Mouse (Mus musculus) gastrocnemius, postnatal 10 days (tissue): ENCODE data around the gene Lilra5. TPM values are rescaled to one million over a fixed set of nuclear protein-coding genes. Genes with fewer than 3 reads are reported as not detected.
"Not testable (repeated sequence)": the region's sequence is repeated elsewhere in the genome, so short reads cannot be mapped to it uniquely, and the experiment has no call there.

Experiments used
- DNase-seq: peaks from one replicate; pipeline ENCODE4 v3.0.0; 2021; ENCODE audit warnings: mixed read lengths
- long read RNA-seq, 2 experiments: library from polyadenylated mRNA; stranded (forward); transcript quantifications; one replicate each; pipeline ENCODE4 v2.0.0; 2021
- total RNA-seq, 2 experiments: library from RNA; stranded (reverse); gene quantifications; 2 replicates each; pipeline ENCODE4 v1.2.3; 2021

Gene Lilra5
- total RNA-seq, result not detected
- long read RNA-seq, experiment 1, result 0 reads
- long read RNA-seq, experiment 2, result 0 reads

DNA sequence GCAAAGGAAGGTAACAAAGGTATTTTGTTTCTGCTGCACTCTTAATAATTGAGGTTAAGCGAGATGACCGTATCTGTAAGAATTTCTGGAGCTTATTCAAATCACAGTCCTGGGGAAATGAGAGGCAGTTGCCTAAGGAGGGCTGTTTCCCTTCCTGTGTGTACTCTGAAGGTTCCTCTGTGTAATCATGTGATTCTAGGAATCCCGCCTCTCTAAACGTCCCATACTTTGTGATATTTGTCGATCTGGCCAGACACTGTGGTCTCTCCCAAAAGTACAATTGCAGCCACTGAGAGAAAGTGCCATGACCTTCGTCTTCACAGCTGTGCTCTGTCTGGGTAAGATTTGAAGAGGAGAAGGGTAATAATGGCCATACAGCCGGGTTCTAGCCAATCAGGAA is at the start of gene Lilra5:
Lilra5 (plus strand) TSS at position 301 of the 400 bp plus-strand sequence.
- no peak for DNase-seq

DNA sequence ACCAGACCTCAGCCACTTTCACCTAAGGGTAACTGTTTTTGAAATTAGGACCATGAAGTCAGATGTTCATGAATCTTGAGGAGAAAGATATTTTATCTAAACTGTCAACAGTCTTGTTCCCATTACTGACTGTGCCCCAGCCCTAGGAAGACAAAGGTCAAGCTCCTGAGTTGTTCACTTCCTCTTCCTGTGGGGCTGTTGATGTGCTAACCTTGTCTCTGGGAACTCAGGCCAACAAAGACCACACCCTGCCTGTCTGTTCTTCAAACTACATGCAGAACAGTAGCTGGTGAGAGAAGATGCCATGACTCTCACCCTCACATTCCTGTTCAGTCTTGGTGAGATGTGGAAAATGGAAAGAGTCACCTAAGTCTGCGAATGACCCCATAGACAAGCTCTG is 30.4 kb upstream of the Lilra5 start:
- no peak for DNase-seq

- DNase-seq, result no peak
These were observed 28.9 kb upstream of the Lilra5 start for GRCm38 (mm10) chr7:4208626-4209025.

GRCm38 (mm10) chr7:4213436-4213835 is 24.1 kb upstream of the Lilra5 start:
- not testable (repeated sequence) for DNase-seq

- no peak for DNase-seq
These were observed 22.2 kb upstream of the Lilra5 start for GRCm38 (mm10) chr7:4215396-4215795.

DNA sequence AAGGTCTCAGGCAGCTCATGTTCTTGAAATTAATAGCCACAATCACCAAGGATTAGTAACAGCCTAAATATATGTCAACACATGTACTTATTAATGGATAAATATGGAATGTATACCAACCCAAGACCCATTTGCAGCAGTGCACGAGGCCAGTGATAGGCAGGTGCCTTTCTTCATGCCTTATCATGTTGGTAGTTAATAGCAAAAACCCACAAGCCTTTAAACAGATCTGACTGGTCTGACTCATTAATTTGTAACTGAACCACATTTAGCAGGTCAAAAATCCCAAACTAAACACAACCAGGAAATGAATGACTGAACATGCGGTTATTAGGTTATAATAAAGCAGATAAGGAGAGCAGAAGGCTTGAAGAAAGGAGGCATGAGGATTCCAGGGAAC is 21.7 kb upstream of the Lilra5 start:
- no peak for DNase-seq

DNA sequence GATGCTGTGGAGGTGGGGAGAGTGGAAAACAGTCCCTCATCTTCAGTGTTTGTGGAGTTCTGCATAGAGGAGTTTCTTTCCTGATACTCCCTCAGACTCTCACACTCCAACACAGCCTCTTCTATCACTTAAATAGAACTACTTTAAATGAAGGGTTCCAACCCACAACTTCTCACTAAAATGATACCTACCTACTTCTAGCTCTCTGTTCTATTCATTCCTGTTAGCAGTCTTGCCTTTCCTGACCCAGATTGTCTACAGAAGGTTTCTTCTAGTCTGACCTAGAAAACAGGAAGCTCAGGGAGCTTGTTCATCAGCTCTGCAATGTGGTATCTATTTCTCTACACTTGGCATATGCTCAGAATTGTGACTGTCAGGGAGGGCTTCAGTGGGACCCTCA is 2.0 kb upstream of the Lilra5 start:
- DNase-seq, result no peak

DNA sequence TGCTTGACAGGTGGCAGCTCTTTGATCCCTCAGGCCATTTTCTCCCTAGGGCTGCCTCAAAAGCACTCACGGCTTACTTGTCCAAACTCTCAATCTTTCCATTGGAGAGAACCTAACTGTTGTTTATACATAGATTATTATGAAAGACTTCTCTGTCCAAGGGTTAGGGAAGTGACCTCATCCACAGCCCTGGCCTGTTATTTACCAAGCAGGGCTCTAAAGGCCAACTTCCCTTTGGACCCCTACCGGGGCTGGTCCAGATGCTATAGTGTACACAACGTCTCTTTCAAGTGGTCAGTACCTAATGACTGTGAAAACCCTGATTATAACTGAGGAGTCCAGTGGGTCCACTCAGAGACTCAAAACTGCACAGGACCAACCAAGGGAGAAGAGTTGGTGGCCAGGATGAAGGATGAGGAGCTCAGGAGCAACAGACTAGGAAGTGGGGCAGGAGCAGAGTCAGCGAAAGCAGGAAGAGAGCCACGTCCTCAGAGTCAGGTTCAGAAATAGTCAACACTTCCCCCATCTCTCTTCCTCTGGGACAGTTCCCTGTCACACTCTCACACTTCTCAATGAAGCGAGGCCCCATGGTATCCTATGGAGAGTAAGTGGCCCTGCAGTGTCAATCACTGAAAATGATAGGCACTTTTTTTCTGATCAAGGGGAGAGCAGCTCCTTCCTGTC is 1.6 kb downstream of the Lilra5 start:
- no peak for DNase-seq

DNA sequence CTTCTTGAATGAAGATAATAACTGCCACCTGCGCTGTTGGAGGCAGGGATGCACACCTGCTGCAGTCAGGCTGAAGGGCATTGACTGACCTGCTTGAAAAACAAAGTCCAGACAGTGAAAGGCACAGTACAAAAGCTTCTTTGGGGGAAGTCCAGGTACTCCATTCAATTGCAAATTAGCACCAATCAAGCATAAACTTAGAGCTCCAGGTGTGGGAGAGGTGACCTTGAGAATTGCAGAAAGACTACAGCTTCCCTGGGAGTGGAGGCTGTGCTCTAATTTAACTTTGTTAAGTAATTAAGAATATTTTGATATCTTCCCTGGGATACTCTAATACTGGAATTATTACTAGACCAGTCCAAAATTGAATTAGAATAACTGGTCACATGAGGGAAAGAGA is 13.7 kb downstream of the Lilra5 start:
- DNase-seq, result not testable (repeated sequence)

- DNase-seq, result not testable (repeated sequence)
These were observed 18.5 kb downstream of the Lilra5 start for GRCm38 (mm10) chr7:4256060-4256459.

- DNase-seq, result not testable (repeated sequence)
These were observed 23.0 kb downstream of the Lilra5 start for GRCm38 (mm10) chr7:4260521-4260920.

- not testable (repeated sequence) for DNase-seq
These were observed 34.6 kb downstream of the Lilra5 start for GRCm38 (mm10) chr7:4272106-4272505.

GRCm38 (mm10) chr7:4273874-4274273 is 36.3 kb downstream of the Lilra5 start:
- DNase-seq, result not testable (repeated sequence)

GRCm38 (mm10) chr7:4275500-4275899 is 37.9 kb downstream of the Lilra5 start:
- DNase-seq, result not testable (repeated sequence)

GRCm38 (mm10) chr7:4292638-4293037 is 55.1 kb downstream of the Lilra5 start:
- no peak for DNase-seq

Other genes with a start within 250 kb of the Lilra5 start
- gene Lair1, start 174.6 kb upstream of the Lilra5 start, total RNA-seq, result under 1 TPM; 0.16 to 0.41 TPM
- gene Ttyh1, start 118.3 kb upstream of the Lilra5 start, total RNA-seq, result 1 to 10 TPM; 4.7 to 5.3 TPM
- gene Leng8, start 100.7 kb upstream of the Lilra5 start, total RNA-seq, result 10 to 100 TPM; 31.7 to 62.1 TPM
- 1 to 10 TPM; 2.3 to 3.2 TPM for gene Leng9, start 87.4 kb upstream of the Lilra5 start, total RNA-seq
- gene Cdc42ep5, start 72.9 kb upstream of the Lilra5 start, total RNA-seq, result 10 to 100 TPM; 10.2 to 12.4 TPM
- not detected for gene Ncr1, start 100.0 kb downstream of the Lilra5 start, total RNA-seq
- gene Gp6, start 160.0 kb downstream of the Lilra5 start, total RNA-seq, result under 1 TPM in 1 of 2 experiments, not detected in 1; 0.20 TPM
- 10 to 100 TPM; 14.3 to 18.9 TPM for gene Rdh13, start 207.9 kb downstream of the Lilra5 start, total RNA-seq
- 1 to 10 TPM; 2.2 to 3.5 TPM for gene Eps8l1, start 222.9 kb downstream of the Lilra5 start, total RNA-seq